Mouse (Mus musculus) lung, adult 2 months (tissue): ENCODE data around the gene Igfbp1.

ENCODE experiments used
- CTCF ChIP-seq: fragments of 200-500 bp; IDR thresholded peaks from 2 replicates; pipeline ENCODE4 v1.5.1; 2011; ENCODE audit warnings: mild to moderate bottlenecking, low read length, control low read depth; ENCODE audit not compliant: insufficient read depth
- POLR2A ChIP-seq: fragments of 200-500 bp; IDR thresholded peaks from 2 replicates; pipeline ENCODE4 v1.6.1; 2011; ENCODE audit warnings: low read depth, mild to moderate bottlenecking, control low read depth, low read length, borderline replicate concordance; ENCODE audit errors: extremely low read depth

DNA sequence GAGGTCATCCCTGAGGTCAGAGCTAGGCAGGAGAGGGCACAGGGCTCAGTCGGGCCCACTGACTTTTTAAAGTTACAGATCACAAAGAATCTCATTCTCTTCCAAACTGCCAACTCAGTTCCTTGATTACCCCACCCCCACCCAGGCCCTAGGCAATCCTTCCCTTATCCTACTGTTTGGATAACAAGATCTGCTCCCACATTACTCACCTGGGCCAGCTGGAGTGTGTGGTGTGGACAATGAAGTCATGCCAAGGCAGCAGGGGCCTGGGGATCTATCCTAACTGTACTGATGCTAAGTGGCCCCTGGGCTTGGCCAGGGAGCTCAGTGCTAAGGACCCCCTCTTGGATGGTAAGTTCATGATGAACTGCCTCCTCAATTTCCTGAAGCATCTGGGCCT is 13.2 kb upstream of the Igfbp1 start:
- TF ChIP-seq CTCF, result no peak
- no peak for TF ChIP-seq POLR2A
